Mouse (Mus musculus): Measurements from ENCODE around the gene Supt6. TPM values are rescaled to one million over a fixed set of nuclear protein-coding genes. Genes with fewer than 3 reads are reported as not detected.

Supt6 gene
- total and polyA plus RNA-seq, 2 experiments = 8.9 to 11.0 TPM

- Histone ChIP-seq H3K79me2 (ENCODE audit: control insufficient read depth, insufficient read depth, low read length) (peaks cover 41% of the 10 kb centered on the region; the same call in 1 of the 2 replicates), H3K36me3 (ENCODE audit: control insufficient read depth, insufficient read depth, low read length) (peaks cover 8% of the 10 kb centered on the region), H3K27ac (replicated peaks; ENCODE audit: insufficient read depth, low read depth, low read length) (peak overlapping the region; percentile 98; the same call in 1 of the 2 replicates), H3K4me3 (ENCODE audit: insufficient read depth, low read depth, low read length) (no peak overlapping the region), H3K27me3 (ENCODE audit: control insufficient read depth, insufficient read depth, low read length) (no peaks in the 10 kb centered on the region), H3K4me1 (ENCODE audit: control insufficient read depth, insufficient read depth, low read length) (peaks cover 23% of the 10 kb centered on the region), H3K9ac (ENCODE audit: low read depth, low read length) (peak overlapping the region; percentile 98)
- TF ChIP-seq CTCF (IDR thresholded peaks at IDR 0.05; ENCODE audit: low read depth, low read length) (no peak), POLR2A (IDR thresholded peaks at IDR 0.05; ENCODE audit: extremely low read depth, insufficient read depth, low read length) (no peak)
- WGBS = 75% methylated on average over 2 of the region's 2 CpGs
- no peak for DNase-seq (ENCODE audit: extremely low read depth, low read depth, low spot score)
These were observed 82.7 kb downstream of the Supt6 start for GRCm38 (mm10) chr11:78163045-78163444.

GRCm38 (mm10) chr11:78162504-78162903 lies 83.3 kb downstream of the Supt6 start:
- WGBS = 29% methylated on average over 6 of the region's 6 CpGs
- Histone ChIP-seq H3K27me3 (ENCODE audit: control insufficient read depth, insufficient read depth, low read length) (no peaks in the 10 kb centered on the region), H3K9ac (ENCODE audit: low read depth, low read length) (peak overlapping the region; percentile 16; the same call in 1 of the 2 replicates), H3K36me3 (ENCODE audit: control insufficient read depth, insufficient read depth, low read length) (peaks cover 8% of the 10 kb centered on the region), H3K4me3 (ENCODE audit: insufficient read depth, low read depth, low read length) (no peak overlapping the region), H3K27ac (replicated peaks; ENCODE audit: insufficient read depth, low read depth, low read length) (peak overlapping the region; percentile 98), H3K4me1 (ENCODE audit: control insufficient read depth, insufficient read depth, low read length) (peaks cover 23% of the 10 kb centered on the region), H3K79me2 (ENCODE audit: control insufficient read depth, insufficient read depth, low read length) (peaks cover 41% of the 10 kb centered on the region; the same call in 1 of the 2 replicates)
- DNase-seq (ENCODE audit: extremely low read depth, low read depth, low spot score) = peak; percentile 72
- TF ChIP-seq CTCF (IDR thresholded peaks at IDR 0.05; ENCODE audit: low read depth, low read length) = no peak
- no peak for TF ChIP-seq POLR2A (IDR thresholded peaks at IDR 0.05; ENCODE audit: extremely low read depth, insufficient read depth, low read length)

GRCm38 (mm10) chr11:78161968-78162367 lies 83.8 kb downstream of the Supt6 start:
- no peak overlapping the region for H3K4me3 ChIP-seq (ENCODE audit: insufficient read depth, low read depth, low read length)
- H3K9ac ChIP-seq (ENCODE audit: low read depth, low read length) = peak overlapping the region; percentile 16; the same call in 1 of the 2 replicates
- H3K27ac ChIP-seq (replicated peaks; ENCODE audit: insufficient read depth, low read depth, low read length) = 0 out of 2 replicates have a peak overlapping the region, but pooled peaks have one; percentile 23
- peaks cover 41% of the 10 kb centered on the region; the same call in 1 of the 2 replicates for H3K79me2 ChIP-seq (ENCODE audit: control insufficient read depth, insufficient read depth, low read length)
- peaks cover 8% of the 10 kb centered on the region for H3K36me3 ChIP-seq (ENCODE audit: control insufficient read depth, insufficient read depth, low read length)
- no peak for DNase-seq (ENCODE audit: extremely low read depth, low read depth, low spot score)
- TF ChIP-seq CTCF (IDR thresholded peaks at IDR 0.05; ENCODE audit: low read depth, low read length) (no peak), POLR2A (IDR thresholded peaks at IDR 0.05; ENCODE audit: extremely low read depth, insufficient read depth, low read length) (no peak)
- peaks cover 23% of the 10 kb centered on the region for H3K4me1 ChIP-seq (ENCODE audit: control insufficient read depth, insufficient read depth, low read length)
- 45% methylated on average over 4 of the region's 4 CpGs for WGBS
- no peaks in the 10 kb centered on the region for H3K27me3 ChIP-seq (ENCODE audit: control insufficient read depth, insufficient read depth, low read length)

GRCm38 (mm10) chr11:78161169-78161568 lies 84.6 kb downstream of the Supt6 start:
- H3K27ac ChIP-seq (replicated peaks; ENCODE audit: insufficient read depth, low read depth, low read length) = no peak overlapping the region
- 93% methylated on average over 14 of the region's 14 CpGs for WGBS
- no peak overlapping the region for H3K9ac ChIP-seq (ENCODE audit: low read depth, low read length)

GRCm38 (mm10) chr11:78160675-78161074 lies 85.1 kb downstream of the Supt6 start:
- Histone ChIP-seq H3K4me3 (ENCODE audit: insufficient read depth, low read depth, low read length) (no peak overlapping the region), H3K4me1 (ENCODE audit: control insufficient read depth, insufficient read depth, low read length) (peaks cover 18% of the 10 kb centered on the region), H3K27ac (replicated peaks; ENCODE audit: insufficient read depth, low read depth, low read length) (no peak overlapping the region), H3K36me3 (ENCODE audit: control insufficient read depth, insufficient read depth, low read length) (peaks cover 8% of the 10 kb centered on the region), H3K27me3 (ENCODE audit: control insufficient read depth, insufficient read depth, low read length) (no peaks in the 10 kb centered on the region), H3K9ac (ENCODE audit: low read depth, low read length) (no peak overlapping the region), H3K79me2 (ENCODE audit: control insufficient read depth, insufficient read depth, low read length) (peaks cover 41% of the 10 kb centered on the region; the same call in 1 of the 2 replicates)
- WGBS = 85% methylated on average over 3 of the region's 3 CpGs
- TF ChIP-seq CTCF (IDR thresholded peaks at IDR 0.05; ENCODE audit: low read depth, low read length) (no peak), POLR2A (IDR thresholded peaks at IDR 0.05; ENCODE audit: extremely low read depth, insufficient read depth, low read length) (no peak)
- no peak for DNase-seq (ENCODE audit: extremely low read depth, low read depth, low spot score)

More at GRCm38 (mm10) chr11:78161169-78161568, 84.6 kb downstream of the Supt6 start:
- no peak for DNase-seq (ENCODE audit: extremely low read depth, low read depth, low spot score)
- TF ChIP-seq CTCF (IDR thresholded peaks at IDR 0.05; ENCODE audit: low read depth, low read length) (no peak), POLR2A (IDR thresholded peaks at IDR 0.05; ENCODE audit: extremely low read depth, insufficient read depth, low read length) (no peak)
- Histone ChIP-seq H3K4me3 (ENCODE audit: insufficient read depth, low read depth, low read length) (no peak overlapping the region), H3K36me3 (ENCODE audit: control insufficient read depth, insufficient read depth, low read length) (peaks cover 8% of the 10 kb centered on the region), H3K79me2 (ENCODE audit: control insufficient read depth, insufficient read depth, low read length) (peaks cover 41% of the 10 kb centered on the region; the same call in 1 of the 2 replicates), H3K27me3 (ENCODE audit: control insufficient read depth, insufficient read depth, low read length) (no peaks in the 10 kb centered on the region), H3K4me1 (ENCODE audit: control insufficient read depth, insufficient read depth, low read length) (peaks cover 20% of the 10 kb centered on the region)

GRCm38 (mm10) chr11:78160171-78160570 lies 85.6 kb downstream of the Supt6 start:
- H3K79me2 ChIP-seq (ENCODE audit: control insufficient read depth, insufficient read depth, low read length) = peaks cover 40% of the 10 kb centered on the region; the same call in 1 of the 2 replicates
- no peak overlapping the region for H3K4me3 ChIP-seq (ENCODE audit: insufficient read depth, low read depth, low read length)
- H3K36me3 ChIP-seq (ENCODE audit: control insufficient read depth, insufficient read depth, low read length) = peaks cover 8% of the 10 kb centered on the region
- whole genome bisulfite sequencing = 86% methylated on average over 18 of the region's 18 CpGs
- H3K27ac ChIP-seq (replicated peaks; ENCODE audit: insufficient read depth, low read depth, low read length) = no peak overlapping the region
- no peaks in the 10 kb centered on the region for H3K27me3 ChIP-seq (ENCODE audit: control insufficient read depth, insufficient read depth, low read length)
- TF ChIP-seq CTCF (IDR thresholded peaks at IDR 0.05; ENCODE audit: low read depth, low read length) (no peak), POLR2A (IDR thresholded peaks at IDR 0.05; ENCODE audit: extremely low read depth, insufficient read depth, low read length) (no peak)
- no peak for DNase-seq (ENCODE audit: extremely low read depth, low read depth, low spot score)
- peaks cover 18% of the 10 kb centered on the region for H3K4me1 ChIP-seq (ENCODE audit: control insufficient read depth, insufficient read depth, low read length)
- H3K9ac ChIP-seq (ENCODE audit: low read depth, low read length) = no peak overlapping the region

All from liver, adult 2 months (tissue).